Mouse (Mus musculus) testis, adult 2 months (tissue): ENCODE data around the gene Des. TPM values are rescaled to one million over a fixed set of nuclear protein-coding genes. Genes with fewer than 3 reads are reported as not detected.

ENCODE experiments used
- H3K27ac ChIP-seq: fragments of 200-500 bp; 2 replicates; pipeline ENCODE4 v1.5.1; 2012; ENCODE audit warnings: low read depth, low read length; ENCODE audit not compliant: control insufficient read depth, insufficient read depth
- H3K27me3 ChIP-seq: fragments of 200-500 bp; 2 replicates; pipeline ENCODE4 v1.6.1; 2012; ENCODE audit warnings: mild to moderate bottlenecking, low read length, moderate library complexity; ENCODE audit not compliant: control insufficient read depth, insufficient read depth
- H3K36me3 ChIP-seq: fragments of 200-500 bp; 2 replicates; pipeline ENCODE4 v1.6.1; 2012; ENCODE audit warnings: mild to moderate bottlenecking, low read length; ENCODE audit not compliant: control insufficient read depth, insufficient read depth
- H3K4me1 ChIP-seq: fragments of 200-500 bp; 2 replicates; pipeline ENCODE4 v1.6.1; 2012; ENCODE audit warnings: low read length; ENCODE audit not compliant: control insufficient read depth, insufficient read depth
- H3K4me3 ChIP-seq: fragments of 200-500 bp; 2 replicates; pipeline ENCODE4 v1.5.1; 2012; ENCODE audit warnings: low read depth, mild to moderate bottlenecking, low read length, moderate library complexity, mixed read lengths; ENCODE audit not compliant: control insufficient read depth
- CTCF ChIP-seq: fragments of 200-500 bp; IDR thresholded peaks from 2 replicates; pipeline ENCODE4 v1.5.1; 2012; ENCODE audit warnings: low read depth, mild to moderate bottlenecking, inconsistent platforms, low read length, moderate library complexity; ENCODE audit not compliant: control insufficient read depth, insufficient read depth, insufficient replicate concordance
- POLR2A ChIP-seq: fragments of 200-500 bp; IDR thresholded peaks from 2 replicates; pipeline ENCODE4 v1.6.1; 2012; ENCODE audit warnings: low read depth, mild to moderate bottlenecking, inconsistent platforms, low read length, moderate library complexity; ENCODE audit not compliant: control insufficient read depth
- polyA plus RNA-seq: library from polyadenylated mRNA; depleted of rRNA; stranded (reverse); fragments of >200 nt; gene quantifications from 2 replicates; pipeline ENCODE4 v1.2.3, GENCODE M21; 2012

Gene Des
- polyA plus RNA-seq, 1 experiment = 3.6 TPM

- no peaks in the 10 kb centered on the region for H3K36me3 ChIP-seq
- no peaks in the 10 kb centered on the region; the same call in 1 of the 2 replicates for H3K27me3 ChIP-seq
- no peak overlapping the region for H3K27ac ChIP-seq
- H3K4me1 ChIP-seq = peaks cover 11% of the 10 kb centered on the region
- H3K4me3 ChIP-seq = peak overlapping the region; percentile 52
- TF ChIP-seq POLR2A = no peak
- no peak for TF ChIP-seq CTCF
Measured at GRCm38 (mm10) chr1:75369984-75370660, 10.0 kb downstream of the Des start.

- Histone ChIP-seq H3K27me3 (no peaks in the 10 kb centered on the region; the same call in 1 of the 2 replicates), H3K27ac (no peak overlapping the region), H3K36me3 (no peaks in the 10 kb centered on the region), H3K4me3 (no peak overlapping the region), H3K4me1 (peaks cover 16% of the 10 kb centered on the region)
- TF ChIP-seq CTCF (peak; percentile 68; the same call in 1 of the 2 replicates), POLR2A (no peak)
Measured at GRCm38 (mm10) chr1:75371317-75372095, 11.4 kb downstream of the Des start.

GRCm38 (mm10) chr1:75372450-75372849 is 12.3 kb downstream of the Des start:
- TF ChIP-seq CTCF (no peak), POLR2A (no peak)
- Histone ChIP-seq H3K36me3 (no peaks in the 10 kb centered on the region), H3K4me3 (no peak overlapping the region), H3K27ac (no peak overlapping the region), H3K27me3 (no peaks in the 10 kb centered on the region; the same call in 1 of the 2 replicates), H3K4me1 (peaks cover 16% of the 10 kb centered on the region)

GRCm38 (mm10) chr1:75373276-75373675 is 13.1 kb downstream of the Des start:
- H3K27me3 ChIP-seq = no peaks in the 10 kb centered on the region; the same call in 1 of the 2 replicates
- no peak overlapping the region for H3K27ac ChIP-seq
- no peak for TF ChIP-seq POLR2A
- no peak for TF ChIP-seq CTCF
- no peaks in the 10 kb centered on the region for H3K36me3 ChIP-seq
- no peak overlapping the region for H3K4me3 ChIP-seq
- H3K4me1 ChIP-seq = peaks cover 16% of the 10 kb centered on the region

GRCm38 (mm10) chr1:75374950-75375936 is 15.1 kb downstream of the Des start, which contains the start of gene Speg:
Speg (plus strand) TSS chr1:75375297.
- Histone ChIP-seq H3K27me3 (no peaks in the 10 kb centered on the region; the same call in 1 of the 2 replicates), H3K27ac (no peak within 1 kb of the TSS)
- TF ChIP-seq CTCF = no peak
- no peak for TF ChIP-seq POLR2A

GRCm38 (mm10) chr1:75379196-75379595 is 19.1 kb downstream of the Des start:
- Histone ChIP-seq H3K4me1 (peaks cover 12% of the 10 kb centered on the region), H3K27me3 (peaks cover 2% of the 10 kb centered on the region), H3K36me3 (no peaks in the 10 kb centered on the region), H3K27ac (no peak overlapping the region), H3K4me3 (no peak overlapping the region)
- TF ChIP-seq CTCF = no peak
- no peak for TF ChIP-seq POLR2A

More at GRCm38 (mm10) chr1:75374950-75375936, 15.1 kb downstream of the Des start, which contains the start of gene Speg:
- H3K36me3 ChIP-seq = no peaks in the 10 kb centered on the region
- peaks cover 6% of the 10 kb centered on the region for H3K4me1 ChIP-seq
- no peak within 1 kb of the TSS; the same call in 1 of the 2 replicates for H3K4me3 ChIP-seq
